Mouse (Mus musculus) neural tube, embryonic 12.5 days (tissue): ENCODE measurements around the gene Dennd2c. TPM values are rescaled to one million over a fixed set of nuclear protein-coding genes. Genes with fewer than 3 reads are reported as not detected.

Experiments used
- ATAC-seq: fragments of 200-750 bp; cut with Nextera tagmentation; 2 replicates; pipeline ENCODE4 v1.8.0; 2017; ENCODE audit warnings: low read depth, mild to moderate bottlenecking, moderate TSS enrichment, moderate library complexity; ENCODE audit not compliant: low FRiP score
- H3K27ac ChIP-seq: fragments of 300-500 bp; sonication (generic); 2 replicates; pipeline ENCODE4 v1.5.1; 2016
- H3K27me3 ChIP-seq: fragments of 300-500 bp; sonication (generic); replicated peaks from 2 replicates; pipeline ENCODE4 v1.6.1; 2016; ENCODE audit warnings: mild to moderate bottlenecking
- H3K36me3 ChIP-seq: fragments of 300-500 bp; sonication (generic); 2 replicates; pipeline ENCODE4 v1.6.1; 2016; ENCODE audit warnings: mild to moderate bottlenecking
- H3K4me1 ChIP-seq: fragments of 300-500 bp; sonication (generic); 2 replicates; pipeline ENCODE4 v1.6.1; 2016
- H3K4me2 ChIP-seq: fragments of 300-500 bp; sonication (generic); replicated peaks from 2 replicates; pipeline ENCODE4 v1.6.1; 2016; ENCODE audit warnings: mild to moderate bottlenecking
- H3K4me3 ChIP-seq: fragments of 300-500 bp; sonication (generic); 2 replicates; pipeline ENCODE4 v1.5.1; 2016
- H3K9ac ChIP-seq: fragments of 300-500 bp; sonication (generic); 2 replicates; pipeline ENCODE4 v1.6.1; 2016; ENCODE audit warnings: mild to moderate bottlenecking
- H3K9me3 ChIP-seq: fragments of 300-500 bp; sonication (generic); 2 replicates; pipeline ENCODE4 v1.6.1; 2016; ENCODE audit warnings: mild to moderate bottlenecking
- WGBS: fragments of 180-500 bp; shearing (Covaris S2); methylation state at CpG from one replicate; pipeline ENCODE4 v1.1.7; 2016; 5-methylcytosine and 5-hydroxymethylcytosine counted together
- polyA plus RNA-seq: library from polyadenylated mRNA; unstranded; fragments of >200 nt; fragmentation: Nextera tagmentation; extraction: Ambion mirVana; gene quantifications from 2 replicates; pipeline ENCODE4 v1.2.1, GENCODE M21; 2016

Dennd2c gene
- polyA plus RNA-seq, 1 experiment from 2014 or later = 3.1 TPM

- Histone ChIP-seq H3K27me3 (no peaks in the 10 kb centered on the region), H3K4me2 (no peak overlapping the region), H3K9ac (no peak overlapping the region), H3K9me3 (no peaks in the 10 kb centered on the region), H3K36me3 (no peaks in the 10 kb centered on the region), H3K4me3 (no peak overlapping the region), H3K27ac (no peak overlapping the region), H3K4me1 (no peaks in the 10 kb centered on the region)
- ATAC-seq = no peak
- 85% methylated on average over 17 of the region's 17 CpGs for WGBS
Observed at GRCm38 (mm10) chr3:103081861-103082453, 20.4 kb upstream of the Dennd2c start.

GRCm38 (mm10) chr3:103082761-103083160, 19.6 kb upstream of the Dennd2c start:
- WGBS = 93% methylated on average over 5 of the region's 5 CpGs
- ATAC-seq = no peak
- H3K9ac ChIP-seq = no peak overlapping the region

GRCm38 (mm10) chr3:103085986-103086385, 16.4 kb upstream of the Dennd2c start:
- H3K4me3 ChIP-seq = no peak overlapping the region
- H3K27ac ChIP-seq = no peak overlapping the region
- H3K9ac ChIP-seq = no peak overlapping the region
- no peak for ATAC-seq
- no peaks in the 10 kb centered on the region for H3K27me3 ChIP-seq
- H3K4me2 ChIP-seq = no peak overlapping the region
- no peaks in the 10 kb centered on the region for H3K9me3 ChIP-seq
- H3K4me1 ChIP-seq = no peaks in the 10 kb centered on the region
- H3K36me3 ChIP-seq = no peaks in the 10 kb centered on the region
- WGBS = 86% methylated on average over 3 of the region's 3 CpGs

More at GRCm38 (mm10) chr3:103082761-103083160, 19.6 kb upstream of the Dennd2c start:
- H3K27ac ChIP-seq = no peak overlapping the region
- H3K36me3 ChIP-seq = no peaks in the 10 kb centered on the region
- no peak overlapping the region for H3K4me2 ChIP-seq
- no peaks in the 10 kb centered on the region for H3K4me1 ChIP-seq
- H3K27me3 ChIP-seq = no peaks in the 10 kb centered on the region
- no peaks in the 10 kb centered on the region for H3K9me3 ChIP-seq
- H3K4me3 ChIP-seq = no peak overlapping the region

GRCm38 (mm10) chr3:103091753-103092152, 10.7 kb upstream of the Dennd2c start:
- H3K4me2 ChIP-seq = no peak overlapping the region
- no peak overlapping the region for H3K27ac ChIP-seq
- H3K4me3 ChIP-seq = no peak overlapping the region
- WGBS = 93% methylated on average over 2 of the region's 2 CpGs
- no peak for ATAC-seq
- no peaks in the 10 kb centered on the region for H3K9me3 ChIP-seq
- no peaks in the 10 kb centered on the region for H3K27me3 ChIP-seq
- no peaks in the 10 kb centered on the region for H3K36me3 ChIP-seq
- no peaks in the 10 kb centered on the region for H3K4me1 ChIP-seq
- no peak overlapping the region for H3K9ac ChIP-seq

- WGBS = 76% methylated on average over 23 of the region's 23 CpGs
- H3K27me3 ChIP-seq = peaks cover 24% of the 10 kb centered on the region
- no peak overlapping the region for H3K4me2 ChIP-seq
- no peak overlapping the region for H3K4me3 ChIP-seq
- H3K9me3 ChIP-seq = no peaks in the 10 kb centered on the region
- H3K9ac ChIP-seq = no peak overlapping the region
- ATAC-seq = no peak
- no peak overlapping the region for H3K27ac ChIP-seq
- H3K36me3 ChIP-seq = no peaks in the 10 kb centered on the region
- peaks cover 10% of the 10 kb centered on the region for H3K4me1 ChIP-seq
Observed at GRCm38 (mm10) chr3:103098662-103099061, 3.7 kb upstream of the Dennd2c start.

- H3K9ac ChIP-seq = no peak overlapping the region
- no peak for ATAC-seq
- H3K4me1 ChIP-seq = peaks cover 10% of the 10 kb centered on the region
- no peak overlapping the region for H3K27ac ChIP-seq
- WGBS = 87% methylated on average over 6 of the region's 6 CpGs
- H3K9me3 ChIP-seq = no peaks in the 10 kb centered on the region
- H3K4me3 ChIP-seq = no peak overlapping the region
- H3K36me3 ChIP-seq = no peaks in the 10 kb centered on the region
- peaks cover 31% of the 10 kb centered on the region for H3K27me3 ChIP-seq
- H3K4me2 ChIP-seq = no peak overlapping the region
Observed at GRCm38 (mm10) chr3:103099667-103100066, 2.7 kb upstream of the Dennd2c start.

- H3K9me3 ChIP-seq = no peaks in the 10 kb centered on the region
- no peak overlapping the region for H3K4me2 ChIP-seq
- H3K27ac ChIP-seq = no peak overlapping the region
- H3K9ac ChIP-seq = no peak overlapping the region
- peaks cover 10% of the 10 kb centered on the region for H3K4me1 ChIP-seq
- 74% methylated on average over 2 of the region's 2 CpGs for WGBS
- no peak for ATAC-seq
- H3K36me3 ChIP-seq = no peaks in the 10 kb centered on the region
- no peak overlapping the region for H3K4me3 ChIP-seq
- H3K27me3 ChIP-seq = peaks cover 31% of the 10 kb centered on the region
Observed at GRCm38 (mm10) chr3:103100735-103101134, 1.7 kb upstream of the Dennd2c start.

- no peak for ATAC-seq
- H3K9ac ChIP-seq = no peak overlapping the region
- whole genome bisulfite sequencing = 73% methylated on average over 5 of the region's 5 CpGs
Observed at GRCm38 (mm10) chr3:103101194-103101593, 1.2 kb upstream of the Dennd2c start.

GRCm38 (mm10) chr3:103101909-103102308, 495 bp upstream of the Dennd2c start:
- ATAC-seq = peak; percentile 48
- H3K9me3 ChIP-seq = no peaks in the 10 kb centered on the region
- peak overlapping the region; percentile 90 for H3K4me2 ChIP-seq
- no peaks in the 10 kb centered on the region for H3K36me3 ChIP-seq
- H3K27me3 ChIP-seq = peaks cover 31% of the 10 kb centered on the region
- WGBS = 3% methylated on average over 14 of the region's 14 CpGs
- no peak overlapping the region for H3K27ac ChIP-seq
- H3K9ac ChIP-seq = peak overlapping the region; percentile 60
- peaks cover 10% of the 10 kb centered on the region for H3K4me1 ChIP-seq
- H3K4me3 ChIP-seq = peak overlapping the region; percentile 59

More at GRCm38 (mm10) chr3:103101194-103101593, 1.2 kb upstream of the Dennd2c start:
- Histone ChIP-seq H3K27ac (no peak overlapping the region), H3K36me3 (no peaks in the 10 kb centered on the region), H3K9me3 (no peaks in the 10 kb centered on the region), H3K27me3 (peaks cover 31% of the 10 kb centered on the region), H3K4me1 (peaks cover 10% of the 10 kb centered on the region), H3K4me3 (no peak overlapping the region), H3K4me2 (no peak overlapping the region)

GRCm38 (mm10) chr3:103107565-103108240, 5.3 kb downstream of the Dennd2c start:
- WGBS = 85% methylated on average over 7 of the region's 7 CpGs
- Histone ChIP-seq H3K9ac (no peak overlapping the region), H3K4me1 (0 out of 2 replicates have a peak, but pooled peaks cover under 1% of the 10 kb centered on the region), H3K27me3 (peaks cover 15% of the 10 kb centered on the region), H3K9me3 (no peaks in the 10 kb centered on the region), H3K27ac (no peak overlapping the region), H3K36me3 (no peaks in the 10 kb centered on the region), H3K4me2 (no peak overlapping the region), H3K4me3 (no peak overlapping the region)
- ATAC-seq = no peak

- Histone ChIP-seq H3K4me2 (no peak overlapping the region), H3K4me3 (no peak overlapping the region), H3K9ac (no peak overlapping the region), H3K27ac (no peak overlapping the region), H3K27me3 (no peaks in the 10 kb centered on the region), H3K36me3 (no peaks in the 10 kb centered on the region), H3K4me1 (no peaks in the 10 kb centered on the region), H3K9me3 (no peaks in the 10 kb centered on the region)
- ATAC-seq = no peak
- WGBS = 76% methylated on average over 5 of the region's 5 CpGs
Observed at GRCm38 (mm10) chr3:103112216-103112615, 9.8 kb downstream of the Dennd2c start.

GRCm38 (mm10) chr3:103123636-103124035, 21.2 kb downstream of the Dennd2c start:
- Histone ChIP-seq H3K4me1 (peaks cover 13% of the 10 kb centered on the region; the same call in 1 of the 2 replicates), H3K4me3 (no peak overlapping the region), H3K9me3 (no peaks in the 10 kb centered on the region), H3K4me2 (no peak overlapping the region), H3K27ac (no peak overlapping the region), H3K27me3 (peaks cover 6% of the 10 kb centered on the region), H3K36me3 (no peaks in the 10 kb centered on the region), H3K9ac (no peak overlapping the region)
- ATAC-seq = no peak
- 86% methylated on average over 3 of the region's 3 CpGs for WGBS

GRCm38 (mm10) chr3:103126138-103126537, 23.7 kb downstream of the Dennd2c start:
- Histone ChIP-seq H3K4me3 (no peak overlapping the region), H3K27ac (no peak overlapping the region), H3K4me1 (peaks cover 22% of the 10 kb centered on the region), H3K4me2 (no peak overlapping the region), H3K27me3 (peaks cover 12% of the 10 kb centered on the region), H3K36me3 (no peaks in the 10 kb centered on the region), H3K9ac (no peak overlapping the region), H3K9me3 (no peaks in the 10 kb centered on the region)
- no peak for ATAC-seq
- WGBS = 94% methylated on average over 3 of the region's 3 CpGs
